Mouse (Mus musculus) embryonic fibroblast, embryonic 13.5 days (primary cell): ENCODE measurements at regions not wholly inside any gene's neighbourhood (a gene's known extent, or its start where the extent isn't known, plus 50 kb on each side); places are given as distances from the start of the nearest gene placed in this dataset.
A peak's percentile ranks its signal among the peaks of the same experiment; 100 is the strongest.
"Not testable (repeated sequence)": the region's sequence is repeated elsewhere in the genome, so short reads cannot be mapped to it uniquely, and the experiment has no call there.

Experiments
- H3K27ac ChIP-seq: 2 replicates; pipeline ENCODE4 v1.5.1; 2012; ENCODE audit warnings: low read length, control low read depth, inconsistent platforms; ENCODE audit not compliant: insufficient read depth
- H3K4me1 ChIP-seq: 2 replicates; pipeline ENCODE4 v1.6.1; 2011; ENCODE audit warnings: low read length; ENCODE audit not compliant: control insufficient read depth, insufficient read depth
- H3K4me3 ChIP-seq: 2 replicates; pipeline ENCODE4 v1.5.1; 2011; ENCODE audit warnings: mild to moderate bottlenecking, control low read depth, low read length; ENCODE audit not compliant: insufficient read depth
- CTCF ChIP-seq: IDR thresholded peaks from 2 replicates; pipeline ENCODE4 v1.5.1; 2011; ENCODE audit warnings: mild to moderate bottlenecking, control low read depth, low read length, moderate library complexity, borderline replicate concordance; ENCODE audit not compliant: insufficient read depth
- POLR2A ChIP-seq: IDR thresholded peaks from 2 replicates; pipeline ENCODE4 v1.6.1; 2011; ENCODE audit warnings: low read depth, mild to moderate bottlenecking, control low read depth, low read length, moderate library complexity

DNA sequence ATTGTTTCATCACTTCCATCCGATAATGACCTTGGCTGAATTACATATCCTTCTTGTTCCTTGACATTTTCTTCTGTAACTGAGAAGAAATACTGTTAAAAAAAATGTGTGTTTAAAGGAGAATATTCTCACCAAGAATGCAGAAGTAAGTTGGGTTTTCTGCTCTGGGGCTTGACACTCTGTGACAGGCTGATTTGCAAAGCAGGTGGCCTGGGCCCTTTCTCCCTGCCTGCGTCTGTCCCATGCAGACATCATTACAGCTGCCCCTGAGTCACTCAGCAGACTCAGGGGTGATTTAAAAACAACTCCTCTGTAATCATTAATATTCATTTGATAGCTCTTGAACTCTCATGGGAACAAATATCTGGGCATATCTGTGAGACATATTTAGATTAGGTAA, 229.4 kb upstream of the Synpr start:
- H3K4me1 ChIP-seq: no peaks in the 10 kb centered on the region
- H3K27ac ChIP-seq: no peak overlapping the region
- TF ChIP-seq CTCF (no peak), POLR2A (no peak)
- H3K4me3 ChIP-seq: no peak overlapping the region

- not testable (repeated sequence) for H3K4me3 ChIP-seq, H3K27ac ChIP-seq, H3K4me1 ChIP-seq
Measured at GRCm38 (mm10) chr14:13042536-13042935, 219.7 kb upstream of the Cadps start.

- Histone ChIP-seq H3K27ac (no peak overlapping the region), H3K4me3 (no peak overlapping the region), H3K4me1 (no peaks in the 10 kb centered on the region)
- no peak for TF ChIP-seq CTCF
- TF ChIP-seq POLR2A: no peak
Measured at GRCm38 (mm10) chr14:13041741-13042140, 218.9 kb upstream of the Cadps start.

- TF ChIP-seq CTCF (no peak), POLR2A (no peak)
- Histone ChIP-seq H3K27ac (no peak overlapping the region), H3K4me3 (no peak overlapping the region), H3K4me1 (no peaks in the 10 kb centered on the region)
Measured at GRCm38 (mm10) chr14:13040176-13040575, 217.3 kb upstream of the Cadps start.

- TF ChIP-seq POLR2A: no peak
- TF ChIP-seq CTCF: no peak
- Histone ChIP-seq H3K27ac (no peak overlapping the region), H3K4me3 (no peak overlapping the region), H3K4me1 (no peaks in the 10 kb centered on the region)
Measured at GRCm38 (mm10) chr14:13037426-13037825, 214.5 kb upstream of the Cadps start.

DNA sequence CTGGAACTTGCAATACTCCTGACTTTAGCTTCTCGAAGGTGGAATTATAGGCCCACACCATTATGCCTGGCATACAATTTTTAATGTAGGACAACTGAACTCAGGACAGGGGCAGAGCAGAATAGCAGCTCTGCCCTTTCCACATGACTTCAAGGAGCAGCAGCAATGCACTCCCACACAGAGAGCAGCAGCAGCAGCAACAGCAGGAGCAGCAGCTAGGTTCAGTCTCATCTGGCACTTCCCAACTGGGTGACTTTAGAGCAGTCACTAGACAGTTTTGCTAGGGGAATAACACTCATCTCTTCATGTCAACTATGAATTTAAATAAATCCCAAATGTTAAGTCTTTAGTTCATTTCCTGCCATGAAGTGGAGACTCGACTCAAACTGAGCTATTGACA, 206.9 kb upstream of the Cadps start:
- Histone ChIP-seq H3K4me3 (no peak overlapping the region), H3K4me1 (no peaks in the 10 kb centered on the region), H3K27ac (no peak overlapping the region)
- TF ChIP-seq POLR2A (no peak), CTCF (no peak)

DNA sequence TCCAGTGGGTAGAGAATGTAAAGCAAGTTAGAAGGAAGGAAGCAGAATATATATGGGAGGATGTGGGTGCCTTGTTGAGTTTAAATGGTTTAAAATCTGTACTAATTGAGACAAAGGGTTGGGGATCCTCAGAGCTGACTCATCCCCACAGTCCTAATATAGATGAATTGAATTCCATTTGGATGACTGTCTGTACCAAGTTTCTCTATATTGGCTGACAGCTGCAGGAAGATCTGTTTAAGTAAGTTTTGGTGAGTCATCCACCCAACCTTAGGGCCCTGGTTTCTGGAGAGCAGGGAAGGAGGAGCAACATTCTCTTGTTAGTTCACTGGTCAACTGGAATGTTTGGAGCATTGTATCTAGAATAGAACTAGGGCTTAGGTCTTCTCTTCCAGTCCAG, 199.9 kb upstream of the Cadps start:
- Histone ChIP-seq H3K4me3 (no peak overlapping the region), H3K4me1 (peaks cover 3% of the 10 kb centered on the region; the same call in 1 of the 2 replicates), H3K27ac (peak overlapping the region; percentile 59; the same call in 1 of the 2 replicates)
- no peak for TF ChIP-seq POLR2A
- TF ChIP-seq CTCF: no peak

- Histone ChIP-seq H3K27ac (no peak overlapping the region), H3K4me1 (no peaks in the 10 kb centered on the region), H3K4me3 (no peak overlapping the region)
- TF ChIP-seq POLR2A (no peak), CTCF (no peak)
Measured at GRCm38 (mm10) chr14:13011099-13011498, 188.2 kb upstream of the Cadps start.

DNA sequence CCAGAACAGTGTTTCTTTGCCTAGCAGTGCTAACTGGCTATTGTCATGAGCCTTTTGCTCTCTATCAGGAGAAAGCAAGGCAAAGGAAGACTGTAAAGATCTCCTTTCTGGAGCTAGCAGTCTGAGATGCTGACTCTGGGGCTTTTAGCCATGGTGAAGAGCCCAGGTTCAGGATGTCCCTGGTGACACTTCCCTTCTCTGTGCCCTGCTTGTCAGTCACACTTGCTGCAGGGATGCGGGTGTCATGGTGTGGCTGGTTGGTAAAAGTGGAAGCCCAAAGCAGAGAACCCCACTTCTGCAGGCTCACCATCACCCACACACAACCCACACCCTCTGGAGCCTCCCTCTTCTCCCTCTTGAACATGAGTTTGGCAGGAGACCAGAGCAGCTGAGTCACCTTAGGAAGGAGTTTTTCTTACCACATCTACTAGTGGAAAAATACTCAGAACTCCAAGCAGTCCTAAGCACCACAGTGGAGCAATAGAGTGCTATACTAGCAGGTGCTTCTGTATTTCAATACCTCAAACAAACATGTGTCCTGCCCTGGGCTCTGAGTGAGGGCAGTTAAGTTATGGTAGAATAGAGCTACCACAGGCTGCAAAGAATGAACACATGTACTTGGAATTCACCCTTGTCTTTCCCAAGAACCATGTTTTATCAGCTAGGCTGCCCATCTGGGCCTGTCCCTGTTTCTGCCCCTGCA, 178.3 kb upstream of the Cadps start:
- peaks cover 7% of the 10 kb centered on the region for H3K4me1 ChIP-seq
- H3K4me3 ChIP-seq: no peak overlapping the region
- no peak overlapping the region for H3K27ac ChIP-seq
- no peak for TF ChIP-seq CTCF

DNA sequence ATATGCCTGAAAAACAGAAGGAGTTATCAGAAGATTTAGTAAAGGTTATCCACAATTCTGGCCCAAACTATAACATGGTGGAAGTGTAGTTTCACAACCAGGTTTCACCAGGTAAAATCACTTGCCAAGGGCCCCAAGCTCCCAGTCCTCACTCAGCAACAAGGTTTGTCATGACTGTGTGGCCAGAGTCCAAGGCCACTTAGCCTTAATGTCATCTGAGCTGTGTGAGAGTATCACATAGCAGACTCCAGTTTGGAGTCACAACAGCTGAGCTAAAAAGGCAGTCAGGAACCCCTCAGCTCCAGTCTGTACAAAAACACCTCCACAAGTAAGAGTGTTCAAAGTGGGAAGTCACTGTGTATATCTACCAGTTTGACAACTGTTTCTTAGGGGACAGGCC, 156.5 kb upstream of the Cadps start:
- Histone ChIP-seq H3K4me3 (no peak overlapping the region), H3K4me1 (no peaks in the 10 kb centered on the region), H3K27ac (no peak overlapping the region)
- TF ChIP-seq POLR2A (no peak), CTCF (no peak)

DNA sequence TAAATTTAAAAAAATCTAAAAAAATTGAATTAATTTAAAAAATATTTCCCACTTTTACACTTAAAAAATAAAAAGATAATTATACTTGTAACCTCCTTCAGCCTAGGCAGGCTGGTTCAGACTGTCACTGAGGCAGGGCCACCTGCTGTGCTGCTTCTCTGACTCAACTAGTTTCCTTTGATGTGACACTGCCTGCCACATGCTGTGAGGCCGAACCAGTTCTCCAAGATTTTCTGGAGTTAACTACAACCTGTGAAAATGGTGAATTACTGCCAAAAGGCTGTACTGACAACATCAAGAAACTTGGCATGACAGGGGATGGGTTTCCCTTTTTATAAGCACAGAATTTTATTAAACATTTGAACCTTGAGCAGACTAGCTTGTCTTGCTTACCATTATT, 143.6 kb upstream of the Cadps start:
- Histone ChIP-seq H3K4me1 (no peaks in the 10 kb centered on the region), H3K4me3 (no peak overlapping the region), H3K27ac (no peak overlapping the region)
- no peak for TF ChIP-seq POLR2A
- no peak for TF ChIP-seq CTCF

GRCm38 (mm10) chr14:12957896-12958295, 135.0 kb upstream of the Cadps start:
- not testable (repeated sequence) for H3K4me3 ChIP-seq, H3K27ac ChIP-seq, H3K4me1 ChIP-seq
